Mouse (Mus musculus) myocyte (in vitro differentiated cells): ENCODE measurements at regions not wholly inside any gene's neighbourhood (a gene's known extent, or its start where the extent isn't known, plus 50 kb on each side); places are given as distances from the start of the nearest gene placed in this dataset.

Experiments
- E2F4 ChIP-seq: IDR thresholded peaks from one replicate; pipeline ENCODE4 v1.6.1; 2011; ENCODE audit warnings: mild to moderate bottlenecking, control low read depth, moderate library complexity; ENCODE audit not compliant: insufficient read depth
- MAX ChIP-seq: IDR thresholded peaks from one replicate; pipeline ENCODE4 v1.6.1; 2011; ENCODE audit warnings: low read depth, mild to moderate bottlenecking, control low read depth
- POLR2A ChIP-seq: IDR thresholded peaks from one replicate; pipeline ENCODE4 v1.6.1; 2011; ENCODE audit warnings: low read depth, mild to moderate bottlenecking, control low read depth, moderate library complexity; ENCODE audit not compliant: insufficient read length
- POLR2AphosphoS2 ChIP-seq: IDR thresholded peaks from one replicate; pipeline ENCODE4 v1.6.1; 2011; ENCODE audit warnings: low read depth, control low read depth; ENCODE audit not compliant: insufficient read length

- no peak for TF ChIP-seq POLR2AphosphoS2
- TF ChIP-seq POLR2A, result peak; percentile 37
- no peak for TF ChIP-seq MAX
- TF ChIP-seq E2F4, result no peak
Observed at GRCm38 (mm10) chr17:47267076-47267475, 101.6 kb upstream of the Mrps10 start.
